ENCODE assay signal across 23 mouse cellular contexts in the genomic region with DNA sequence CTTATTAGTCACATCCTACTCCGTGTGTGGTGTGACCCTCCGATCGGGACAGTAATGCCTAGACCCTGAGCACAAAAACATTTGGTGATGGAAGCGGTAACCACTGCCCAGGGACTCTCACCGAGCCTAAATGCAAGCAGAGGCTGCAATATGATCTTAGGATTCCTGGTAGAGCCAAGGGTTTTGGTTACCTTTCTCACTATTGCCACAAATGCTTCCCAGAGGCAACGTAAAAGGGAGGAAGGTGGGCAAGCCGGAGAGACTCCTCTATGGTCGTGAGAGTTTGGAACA. TPM values are rescaled to one million over a fixed set of nuclear protein-coding genes. Genes with fewer than 3 reads are reported as not detected.
DNase-seq lines count a peak whose midpoint lies in the region; ATAC-seq and TF ChIP-seq lines count a peak whose summit lies in the region.
"Had no signal": no experiment of that assay in that cellular context is flagged by ENCODE, and none has a peak within 500 bp of the region (broad histone marks: within the 10 kb centered on the region; RNA-seq: fewer than 3 reads in every experiment).

No protein-coding gene starts in this region.

- no peak for TF ChIP-seq CTCF in gastrocnemius, adult 2 months (IDR thresholded peaks at IDR 0.05)
- TF ChIP-seq CTCF in hindbrain, postnatal 0 days (IDR thresholded peaks at IDR 0.05; ENCODE audit: low read depth): no peak

- 38% methylated on average over 8 of the region's 8 CpGs for WGBS in kidney, embryonic 14.5 days
- 55% methylated on average over 8 of the region's 8 CpGs for WGBS in lung, embryonic 16.5 days
- 59% methylated on average over 8 of the region's 8 CpGs for WGBS in stomach, embryonic 16.5 days
- 88% methylated on average over 8 of the region's 8 CpGs for WGBS in hindbrain, postnatal 0 days

- no peak overlapping the region for H3K9ac ChIP-seq in kidney, embryonic 14.5 days (ENCODE audit: low read depth, low read length)
- H3K9ac ChIP-seq in lung, embryonic 16.5 days (ENCODE audit: low read length): no peak overlapping the region
- no peak overlapping the region for H3K9ac ChIP-seq in stomach, embryonic 16.5 days (ENCODE audit: low read length)
- H3K9ac ChIP-seq in hindbrain, postnatal 0 days (replicated peaks; ENCODE audit: low read length): no peak overlapping the region
- H3K9ac ChIP-seq: embryonic facial prominence, embryonic 13.5 days; forebrain, embryonic 15.5 days; hindbrain, embryonic 12.5 days; liver, embryonic 13.5 days; lung, embryonic 15.5 days; midbrain, embryonic 13.5 days; neural tube, embryonic 13.5 days had no signal

- no peak overlapping the region for H3K4me3 ChIP-seq in gastrocnemius, adult 2 months
- H3K4me3 ChIP-seq in kidney, embryonic 14.5 days (ENCODE audit: low read length): no peak overlapping the region
- H3K4me3 ChIP-seq in lung, embryonic 16.5 days (ENCODE audit: low read length): no peak overlapping the region
- H3K4me3 ChIP-seq in stomach, embryonic 16.5 days (replicated peaks; ENCODE audit: low read length): no peak overlapping the region
- no peak overlapping the region for H3K4me3 ChIP-seq in hindbrain, postnatal 0 days (ENCODE audit: low read length)
- H3K4me3 ChIP-seq: embryonic facial prominence, embryonic 13.5 days; forebrain, embryonic 15.5 days; hindbrain, embryonic 12.5 days; left cerebral cortex, adult 2 months; limb, embryonic 10.5 days; liver, embryonic 13.5 days; lung, embryonic 15.5 days; midbrain, embryonic 13.5 days; neural tube, embryonic 13.5 days had no signal

- H3K36me3 ChIP-seq in kidney, embryonic 14.5 days (ENCODE audit: control insufficient read depth, insufficient read depth, low read length): no peaks in the 10 kb centered on the region
- H3K36me3 ChIP-seq in lung, embryonic 16.5 days (ENCODE audit: control insufficient read depth, insufficient read depth, low read length): no peaks in the 10 kb centered on the region
- H3K36me3 ChIP-seq in stomach, embryonic 16.5 days (ENCODE audit: control insufficient read depth, insufficient read depth, low read length): no peaks in the 10 kb centered on the region
- H3K36me3 ChIP-seq in hindbrain, postnatal 0 days (ENCODE audit: insufficient read depth, low read length): no peaks in the 10 kb centered on the region
- H3K36me3 ChIP-seq: embryonic facial prominence, embryonic 13.5 days; forebrain, embryonic 15.5 days; hindbrain, embryonic 12.5 days; limb, embryonic 10.5 days; liver, embryonic 13.5 days; lung, embryonic 15.5 days; midbrain, embryonic 13.5 days; neural tube, embryonic 13.5 days had no signal

- intact Hi-C loops in gastrocnemius, adult 2 months (cut with DNase I): no loop called here

- no peaks in the 10 kb centered on the region for H3K9me3 ChIP-seq in kidney, embryonic 14.5 days (ENCODE audit: control insufficient read depth, low read length)
- no peaks in the 10 kb centered on the region for H3K9me3 ChIP-seq in lung, embryonic 16.5 days (ENCODE audit: control insufficient read depth, low read length)
- no peaks in the 10 kb centered on the region for H3K9me3 ChIP-seq in stomach, embryonic 16.5 days (replicated peaks; ENCODE audit: control insufficient read depth, low read length)
- H3K9me3 ChIP-seq in hindbrain, postnatal 0 days (ENCODE audit: low read length): no peaks in the 10 kb centered on the region
- H3K9me3 ChIP-seq: embryonic facial prominence, embryonic 13.5 days; forebrain, embryonic 15.5 days; hindbrain, embryonic 12.5 days; limb, embryonic 10.5 days; liver, embryonic 13.5 days; lung, embryonic 15.5 days; midbrain, embryonic 13.5 days; neural tube, embryonic 13.5 days had no signal

- H3K4me1 ChIP-seq in kidney, embryonic 14.5 days (ENCODE audit: control insufficient read depth, insufficient read depth, low read length): peaks cover 45% of the 10 kb centered on the region
- peaks cover 16% of the 10 kb centered on the region for H3K4me1 ChIP-seq in lung, embryonic 16.5 days (replicated peaks; ENCODE audit: control insufficient read depth, insufficient read depth, low read length)
- peaks cover 18% of the 10 kb centered on the region for H3K4me1 ChIP-seq in stomach, embryonic 16.5 days (ENCODE audit: control insufficient read depth, insufficient read depth, low read length)
- H3K4me1 ChIP-seq in hindbrain, postnatal 0 days (ENCODE audit: insufficient read depth, low read length): no peaks in the 10 kb centered on the region
- H3K4me1 ChIP-seq: embryonic facial prominence, embryonic 13.5 days; forebrain, embryonic 15.5 days; hindbrain, embryonic 12.5 days; midbrain, embryonic 13.5 days; neural tube, embryonic 13.5 days had no signal

- H3K4me2 ChIP-seq in kidney, embryonic 14.5 days (replicated peaks; ENCODE audit: low read depth, low read length): no peak overlapping the region
- H3K4me2 ChIP-seq in lung, embryonic 16.5 days (ENCODE audit: low read depth, low read length): no peak overlapping the region
- H3K4me2 ChIP-seq in stomach, embryonic 16.5 days (ENCODE audit: low read depth, low read length): no peak overlapping the region
- no peak overlapping the region for H3K4me2 ChIP-seq in hindbrain, postnatal 0 days (ENCODE audit: low read depth, low read length)
- H3K4me2 ChIP-seq: embryonic facial prominence, embryonic 13.5 days; forebrain, embryonic 15.5 days; hindbrain, embryonic 12.5 days; liver, embryonic 13.5 days; lung, embryonic 15.5 days; midbrain, embryonic 13.5 days; neural tube, embryonic 13.5 days had no signal

- peak overlapping the region; percentile 69 for H3K27ac ChIP-seq in gastrocnemius, adult 2 months
- peak overlapping the region; percentile 62 for H3K27ac ChIP-seq in kidney, embryonic 14.5 days (ENCODE audit: low read depth, low read length)
- H3K27ac ChIP-seq in lung, embryonic 16.5 days (ENCODE audit: low read length): 0 out of 2 replicates have a peak overlapping the region, but pooled peaks have one; percentile 5
- peak overlapping the region; percentile 17; the same call in 1 of the 2 replicates for H3K27ac ChIP-seq in stomach, embryonic 16.5 days (ENCODE audit: low read length)
- no peak overlapping the region for H3K27ac ChIP-seq in hindbrain, postnatal 0 days
- H3K27ac ChIP-seq: embryonic facial prominence, embryonic 13.5 days; forebrain, embryonic 15.5 days; hindbrain, embryonic 12.5 days; left cerebral cortex, adult 2 months; limb, embryonic 10.5 days; liver, embryonic 13.5 days; lung, embryonic 15.5 days; midbrain, embryonic 13.5 days; neural tube, embryonic 13.5 days had no signal

- no peaks in the 10 kb centered on the region for H3K27me3 ChIP-seq in kidney, embryonic 14.5 days (ENCODE audit: control insufficient read depth, insufficient read depth, low read length)
- no peaks in the 10 kb centered on the region for H3K27me3 ChIP-seq in lung, embryonic 16.5 days (ENCODE audit: control insufficient read depth, insufficient read depth, low read depth, low read length)
- no peaks in the 10 kb centered on the region for H3K27me3 ChIP-seq in stomach, embryonic 16.5 days (ENCODE audit: control insufficient read depth, insufficient read depth, low read length)
- no peaks in the 10 kb centered on the region for H3K27me3 ChIP-seq in hindbrain, postnatal 0 days (ENCODE audit: insufficient read depth, low read length)
- H3K27me3 ChIP-seq: embryonic facial prominence, embryonic 13.5 days; forebrain, embryonic 15.5 days; hindbrain, embryonic 12.5 days; liver, embryonic 13.5 days; lung, embryonic 15.5 days; neural tube, embryonic 13.5 days had no signal

- DNase-seq in gastrocnemius, adult 2 months: no peak
- no peak for DNase-seq in gastrocnemius, adult 18-20 months (ENCODE audit: low spot score)
- no peak for DNase-seq in kidney, adult 9 months
- DNase-seq in lung, postnatal 10 days: no peak
- DNase-seq in hindbrain, postnatal 0 days (ENCODE audit: low spot score): no peak
- DNase-seq: adrenal gland, postnatal 14 days; cerebellum, adult 11-12 months; cerebellum, postnatal 14 days; liver, embryonic 13.5 days; right cerebral cortex, adult 18-20 months had no signal

- ATAC-seq in kidney, embryonic 14.5 days (ENCODE audit: low FRiP score, low TSS enrichment): peak; percentile 21; the same call in 1 of the 2 replicates
- no peak for ATAC-seq in lung, embryonic 16.5 days (ENCODE audit: low read depth)
- ATAC-seq in stomach, embryonic 16.5 days (ENCODE audit: insufficient read depth, low FRiP score): no peak; the same call in 1 of the 2 replicates
- no peak for ATAC-seq in hindbrain, postnatal 0 days
- ATAC-seq: activated CD4-positive, CD25-positive, alpha-beta regulatory T cell, adult 4 months; CD4-positive, CD25-positive, alpha-beta regulatory T cell, adult 4 months; forebrain, embryonic 15.5 days; midbrain, embryonic 13.5 days had no signal

RNA-seq across cellular contexts. Expression of gene Igfbp7, which starts 20.5 kb away (rescaled TPM):
- total RNA-seq in gastrocnemius, adult 2 months (2021): 10 to 100 TPM; 63.6 to 92.5 TPM
- 10 to 100 TPM; 63.6 to 75.9 TPM for total RNA-seq in gastrocnemius, adult 18-20 months (2021)
- 250 and 252 TPM in 2 replicates for polyA plus RNA-seq in kidney, embryonic 14.5 days (2014; fragmentation: Nextera tagmentation; extraction: Ambion mirVana)
- polyA plus RNA-seq in lung, embryonic 16.5 days (2015; fragmentation: Nextera tagmentation; extraction: Ambion mirVana): 99.8 and 104 TPM in 2 replicates
- 178 and 180 TPM in 2 replicates for polyA plus RNA-seq in stomach, embryonic 16.5 days (2015; fragmentation: Nextera tagmentation; extraction: Ambion mirVana)
- 45.7 and 59.6 TPM in 2 replicates for total RNA-seq in hindbrain, postnatal 0 days (2014; rRNA removed)
- polyA plus RNA-seq in hindbrain, postnatal 0 days (2015; fragmentation: Nextera tagmentation; extraction: Ambion mirVana): 99.3 and 111 TPM in 2 replicates
